14 mouse cellular contexts compared by ENCODE assay signal in the genomic region with DNA sequence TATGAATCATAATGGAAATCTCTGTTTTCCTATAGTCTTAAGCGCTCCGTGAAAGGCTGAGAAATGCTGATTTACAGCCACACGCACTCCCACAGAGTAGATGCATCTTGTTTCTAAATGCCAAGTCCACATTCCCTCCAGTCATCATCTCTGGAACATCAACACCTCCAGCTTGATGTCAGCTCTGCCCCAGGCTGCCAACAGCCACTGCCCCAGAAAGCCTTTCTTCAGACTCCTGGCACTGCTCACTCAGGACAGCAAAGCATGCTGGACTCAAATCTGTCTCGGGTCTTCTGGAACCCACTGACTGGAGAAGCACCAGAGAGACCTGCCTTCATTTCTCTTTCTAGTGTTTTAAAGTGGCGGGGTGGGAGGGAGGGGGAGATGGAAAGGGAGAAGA. TPM values are rescaled to one million over a fixed set of nuclear protein-coding genes. Genes with fewer than 3 reads are reported as not detected.
DNase-seq lines count a peak whose midpoint lies in the region; ATAC-seq and TF ChIP-seq lines count a peak whose summit lies in the region.
"Had no signal": no experiment of that assay in that cellular context is flagged by ENCODE, and none has a peak within 500 bp of the region (broad histone marks: within the 10 kb centered on the region; RNA-seq: fewer than 3 reads in every experiment).

No protein-coding gene starts in this region.

- no peak overlapping the region for H3K4me2 ChIP-seq in heart, embryonic 16.5 days (ENCODE audit: low read depth, low read length)
- H3K4me2 ChIP-seq in hindbrain, embryonic 11.5 days (replicated peaks; ENCODE audit: low read depth, low read length), result no peak overlapping the region
- H3K4me2 ChIP-seq: hindbrain, embryonic 12.5 days; intestine, embryonic 15.5 days; limb, embryonic 15.5 days; midbrain, embryonic 15.5 days had no signal

- no peak overlapping the region; the same call in 1 of the 2 replicates for H3K9ac ChIP-seq in heart, embryonic 16.5 days (ENCODE audit: low read length)
- no peak overlapping the region for H3K9ac ChIP-seq in hindbrain, embryonic 11.5 days (ENCODE audit: low read depth, low read length)
- H3K9ac ChIP-seq: hindbrain, embryonic 12.5 days; intestine, embryonic 15.5 days; limb, embryonic 15.5 days; midbrain, embryonic 15.5 days had no signal

- H3K9me3 ChIP-seq in heart, embryonic 16.5 days (replicated peaks; ENCODE audit: control insufficient read depth, low read length), result no peaks in the 10 kb centered on the region
- H3K9me3 ChIP-seq in hindbrain, embryonic 11.5 days (ENCODE audit: control insufficient read depth, low read length), result no peaks in the 10 kb centered on the region
- H3K9me3 ChIP-seq: hindbrain, embryonic 12.5 days; intestine, embryonic 15.5 days; limb, embryonic 15.5 days; midbrain, embryonic 15.5 days had no signal

- ATAC-seq in heart, embryonic 16.5 days (replicated peaks; ENCODE audit: extremely low read depth, insufficient read depth, low FRiP score), result 0 out of 2 replicates have a peak, but pooled peaks have one; percentile 14
- ATAC-seq in hindbrain, embryonic 11.5 days (ENCODE audit: low FRiP score), result no peak
- ATAC-seq: intestine, embryonic 15.5 days; midbrain, embryonic 15.5 days had no signal

- H3K36me3 ChIP-seq in thymus, adult 2 months (ENCODE audit: control insufficient read depth, insufficient read depth, low read length), result peaks cover 6% of the 10 kb centered on the region; the same call in 1 of the 2 replicates
- peaks cover 38% of the 10 kb centered on the region for H3K36me3 ChIP-seq in heart, embryonic 16.5 days (ENCODE audit: control insufficient read depth, insufficient read depth)
- H3K36me3 ChIP-seq in hindbrain, embryonic 11.5 days (ENCODE audit: control insufficient read depth, insufficient read depth, low read length), result no peaks in the 10 kb centered on the region

- H3K4me1 ChIP-seq in thymus, adult 2 months (replicated peaks; ENCODE audit: control insufficient read depth, insufficient read depth, low read length), result peaks cover 61% of the 10 kb centered on the region
- H3K4me1 ChIP-seq in heart, embryonic 16.5 days (ENCODE audit: control insufficient read depth, insufficient read depth, low read length), result peaks cover 30% of the 10 kb centered on the region
- no peaks in the 10 kb centered on the region for H3K4me1 ChIP-seq in hindbrain, embryonic 11.5 days (replicated peaks; ENCODE audit: control insufficient read depth, insufficient read depth, low read length)
- H3K4me1 ChIP-seq: limb, embryonic 15.5 days; midbrain, embryonic 15.5 days had no signal

- TF ChIP-seq CTCF in gastrocnemius, adult 2 months (IDR thresholded peaks at IDR 0.05), result no peak
- TF ChIP-seq CTCF in thymus, adult 2 months (IDR thresholded peaks at IDR 0.05; ENCODE audit: borderline replicate concordance, control insufficient read depth, extremely low read depth, insufficient read depth, low read length, poor library complexity), result no peak

- DNase-seq in gastrocnemius, adult 2 months, result peak; percentile 73
- DNase-seq in gastrocnemius, postnatal 14 days, result no peak
- peak; percentile 30 for DNase-seq in thymus, adult 2 months
- no peak for DNase-seq in thymus, postnatal 25 days
- no peak for DNase-seq in spleen, postnatal 36 days (ENCODE audit: low spot score in 2 of 2)
- DNase-seq in hindbrain, embryonic 11.5 days (ENCODE audit: low spot score), result no peak
- DNase-seq: cerebellum, postnatal 10 days had no signal

- peak overlapping the region; percentile 75 for H3K27ac ChIP-seq in gastrocnemius, adult 2 months
- H3K27ac ChIP-seq in thymus, adult 2 months (ENCODE audit: control insufficient read depth, insufficient read depth, low read length), result peak overlapping the region; percentile 97
- H3K27ac ChIP-seq in heart, embryonic 16.5 days (ENCODE audit: low read length), result peak overlapping the region; percentile 68
- H3K27ac ChIP-seq in hindbrain, embryonic 11.5 days (ENCODE audit: low read depth, low read length), result no peak overlapping the region
- H3K27ac ChIP-seq: hindbrain, embryonic 12.5 days; intestine, embryonic 15.5 days; kidney, postnatal 0 days; limb, embryonic 15.5 days; macrophage; midbrain, embryonic 15.5 days had no signal

- H3K4me3 ChIP-seq in gastrocnemius, adult 2 months, result no peak overlapping the region
- H3K4me3 ChIP-seq in thymus, adult 2 months (ENCODE audit: control insufficient read depth, insufficient read depth, low read length), result no peak overlapping the region
- no peak overlapping the region for H3K4me3 ChIP-seq in heart, embryonic 16.5 days (ENCODE audit: low read length)
- H3K4me3 ChIP-seq in hindbrain, embryonic 11.5 days (ENCODE audit: low read depth, low read length), result no peak overlapping the region
- H3K4me3 ChIP-seq: hindbrain, embryonic 12.5 days; intestine, embryonic 15.5 days; limb, embryonic 15.5 days; midbrain, embryonic 15.5 days had no signal

- no peaks in the 10 kb centered on the region for H3K27me3 ChIP-seq in thymus, adult 2 months (ENCODE audit: control insufficient read depth, insufficient read depth, low read length)
- H3K27me3 ChIP-seq in heart, embryonic 16.5 days (ENCODE audit: control insufficient read depth, insufficient read depth, low read length), result no peaks in the 10 kb centered on the region
- no peaks in the 10 kb centered on the region for H3K27me3 ChIP-seq in hindbrain, embryonic 11.5 days (ENCODE audit: control insufficient read depth, insufficient read depth, low read length)
- H3K27me3 ChIP-seq: hindbrain, embryonic 12.5 days; intestine, embryonic 15.5 days; limb, embryonic 15.5 days; midbrain, embryonic 15.5 days had no signal

- 67% methylated on average over 5 of the region's 5 CpGs for WGBS in thymus, adult 2 months
- 52% methylated on average over 5 of the region's 5 CpGs for WGBS in heart, embryonic 16.5 days
- 89% methylated on average over 4 of the region's 5 CpGs for WGBS in hindbrain, embryonic 11.5 days

- intact Hi-C loops in gastrocnemius, adult 2 months (cut with DNase I), result loop anchor here (2.0 to 5.0 kb wide), 3 partner anchors 60 to 285 kb away; a partner anchor contains a TSS
- intact Hi-C loops in gastrocnemius, postnatal 14 days (cut with DNase I; ENCODE audit: low total_unique reads), result loop anchor here (10.0 kb wide), 1 partner anchor 162 kb away; no protein-coding TSS in a partner anchor

- TF ChIP-seq POLR2A in thymus, adult 2 months (IDR thresholded peaks at IDR 0.05; ENCODE audit: control insufficient read depth, extremely low read depth, insufficient read depth, low read length, poor library complexity), result no peak

RNA-seq across cellular contexts. Expression of a gene that starts 33.3 kb away (rescaled TPM):
- 10 to 100 TPM; 11.7 to 15.8 TPM for total RNA-seq in gastrocnemius, adult 2 months (2021)
- 10 to 100 TPM; 17.9 to 21.5 TPM for total RNA-seq in gastrocnemius, postnatal 14 days (2021)
- 136 and 161 TPM in 2 replicates for polyA plus RNA-seq in thymus, adult 2 months (2012; rRNA removed)
- polyA plus RNA-seq in heart, embryonic 16.5 days (2015; fragmentation: Nextera tagmentation; extraction: Ambion mirVana), result 10.1 and 15.1 TPM in 2 replicates
- 1.4 and 1.8 TPM in 2 replicates for polyA plus RNA-seq in hindbrain, embryonic 11.5 days (2014; fragmentation: Nextera tagmentation; extraction: Ambion mirVana)

RNA-seq across cellular contexts. Expression of a gene that starts 41.9 kb away (rescaled TPM):
- total RNA-seq in gastrocnemius, adult 2 months (2021), result 100 to 1,000 TPM; 139 to 145 TPM
- 100 to 1,000 TPM in 1 of 2 experiments, 10 to 100 TPM in 1; 100.0 to 110 TPM for total RNA-seq in gastrocnemius, postnatal 14 days (2021)
- polyA plus RNA-seq in thymus, adult 2 months (2012; rRNA removed), result 178 and 204 TPM in 2 replicates
- 31.3 and 36.5 TPM in 2 replicates for polyA plus RNA-seq in heart, embryonic 16.5 days (2015; fragmentation: Nextera tagmentation; extraction: Ambion mirVana)
- 13.4 and 14.8 TPM in 2 replicates for polyA plus RNA-seq in hindbrain, embryonic 11.5 days (2014; fragmentation: Nextera tagmentation; extraction: Ambion mirVana)

RNA-seq across cellular contexts. Expression of a gene that starts 46.9 kb away (rescaled TPM):
- total RNA-seq in gastrocnemius, adult 2 months (2021), result 10 to 100 TPM; 40.6 to 44.2 TPM
- 10 to 100 TPM; 41.7 to 43.6 TPM for total RNA-seq in gastrocnemius, postnatal 14 days (2021)
- polyA plus RNA-seq in thymus, adult 2 months (2012; rRNA removed), result 140 and 147 TPM in 2 replicates
- 60.4 and 64.9 TPM in 2 replicates for polyA plus RNA-seq in heart, embryonic 16.5 days (2015; fragmentation: Nextera tagmentation; extraction: Ambion mirVana)
- polyA plus RNA-seq in hindbrain, embryonic 11.5 days (2014; fragmentation: Nextera tagmentation; extraction: Ambion mirVana), result 25.6 and 33.3 TPM in 2 replicates

Comparison
In these comparisons a context has a peak if more than half of its experiments do, and no peak if none do; other contexts are left out.
1. DNase-seq: peak in gastrocnemius, adult 2 months (single experiment) and thymus, adult 2 months (single experiment); none in gastrocnemius, postnatal 14 days (single experiment), thymus, postnatal 25 days (single experiment), spleen, postnatal 36 days (0 of 2) and hindbrain, embryonic 11.5 days (single experiment).